Mouse (Mus musculus): ENCODE data around the gene Gm5737.

Gm5737 gene

DNA sequence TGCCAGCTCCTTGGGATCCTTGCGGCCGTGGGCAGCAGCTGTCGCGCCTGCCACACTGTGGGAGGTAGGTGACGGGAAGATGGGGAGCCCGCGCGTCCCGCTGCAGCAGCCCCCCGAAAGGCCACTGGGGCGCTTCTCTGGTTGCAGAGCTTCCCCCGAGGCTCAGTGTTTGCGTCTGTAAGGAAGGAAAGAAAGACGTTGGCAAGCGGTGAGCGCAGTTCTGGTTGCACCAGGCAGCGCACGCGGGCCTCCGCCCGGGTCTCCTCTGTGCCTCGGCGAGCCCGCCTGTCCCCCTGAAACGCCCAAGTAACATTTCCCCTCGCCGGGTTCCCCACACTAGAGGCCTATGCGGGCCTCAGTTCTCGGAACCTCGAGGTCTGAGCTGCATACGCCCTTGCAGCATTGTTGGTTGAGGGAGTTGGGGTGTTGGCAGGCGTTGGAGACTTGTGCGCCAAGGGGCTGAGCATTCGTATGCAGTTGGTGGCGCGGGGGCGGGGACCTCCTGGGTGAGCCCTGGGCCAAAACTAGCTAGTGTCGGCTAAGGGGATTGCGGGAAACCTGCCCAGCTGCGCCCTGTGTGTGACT is 31.0 kb downstream of the Gm5737 start:
- peak; percentile 70 for DNase-seq (ENCODE audit: low read depth)

DNA sequence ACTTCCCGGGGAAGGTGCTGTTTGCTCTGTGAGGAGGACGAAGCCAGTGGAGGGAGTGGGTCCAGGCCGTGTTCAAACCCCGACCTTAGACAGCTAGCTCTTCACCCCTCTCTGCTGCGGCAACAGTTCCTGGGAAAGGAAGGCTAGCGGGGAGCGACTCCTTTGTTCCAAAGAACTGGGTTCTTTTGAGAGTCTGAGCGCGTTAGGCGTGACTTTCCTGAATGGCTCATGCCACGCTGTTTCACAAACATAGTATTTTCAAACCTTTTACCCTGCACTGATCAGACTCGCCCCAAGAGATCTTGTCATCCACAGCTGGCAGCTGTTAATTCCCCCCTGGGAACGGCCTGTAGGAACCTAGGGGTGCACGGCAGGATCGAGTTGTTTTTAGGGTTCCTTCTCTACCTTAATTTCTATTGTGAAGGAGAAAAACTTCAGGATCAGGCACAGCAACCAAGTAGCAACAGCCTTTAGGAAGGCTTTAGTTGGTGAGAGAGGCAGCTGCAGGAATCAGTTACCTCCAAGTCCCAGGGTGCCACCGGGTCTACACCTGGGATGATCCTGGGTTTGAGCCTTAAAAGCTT is 31.8 kb downstream of the Gm5737 start:
- no peak for DNase-seq (ENCODE audit: low read depth)

DNA sequence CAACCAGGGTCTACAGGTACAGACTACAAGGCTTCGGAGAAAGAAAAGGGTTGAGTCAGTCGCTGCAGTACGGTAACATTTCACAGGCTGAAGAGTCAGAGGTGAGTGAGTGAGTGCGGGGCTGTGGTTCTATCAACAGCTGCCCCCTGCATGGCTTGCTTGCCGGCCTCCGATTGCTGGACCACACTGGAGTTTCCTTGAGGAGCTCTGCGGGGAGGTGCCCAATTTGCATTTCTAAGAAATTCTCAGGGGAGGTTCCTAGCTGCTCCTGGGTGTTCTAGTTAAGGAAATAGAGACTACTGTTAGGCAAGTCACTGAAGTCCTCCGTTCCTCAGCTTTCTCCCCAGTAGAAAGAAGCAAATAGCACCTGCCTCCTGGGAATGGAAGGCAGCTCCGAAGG is 32.5 kb downstream of the Gm5737 start:
- DNase-seq (ENCODE audit: low read depth), result no peak

DNA sequence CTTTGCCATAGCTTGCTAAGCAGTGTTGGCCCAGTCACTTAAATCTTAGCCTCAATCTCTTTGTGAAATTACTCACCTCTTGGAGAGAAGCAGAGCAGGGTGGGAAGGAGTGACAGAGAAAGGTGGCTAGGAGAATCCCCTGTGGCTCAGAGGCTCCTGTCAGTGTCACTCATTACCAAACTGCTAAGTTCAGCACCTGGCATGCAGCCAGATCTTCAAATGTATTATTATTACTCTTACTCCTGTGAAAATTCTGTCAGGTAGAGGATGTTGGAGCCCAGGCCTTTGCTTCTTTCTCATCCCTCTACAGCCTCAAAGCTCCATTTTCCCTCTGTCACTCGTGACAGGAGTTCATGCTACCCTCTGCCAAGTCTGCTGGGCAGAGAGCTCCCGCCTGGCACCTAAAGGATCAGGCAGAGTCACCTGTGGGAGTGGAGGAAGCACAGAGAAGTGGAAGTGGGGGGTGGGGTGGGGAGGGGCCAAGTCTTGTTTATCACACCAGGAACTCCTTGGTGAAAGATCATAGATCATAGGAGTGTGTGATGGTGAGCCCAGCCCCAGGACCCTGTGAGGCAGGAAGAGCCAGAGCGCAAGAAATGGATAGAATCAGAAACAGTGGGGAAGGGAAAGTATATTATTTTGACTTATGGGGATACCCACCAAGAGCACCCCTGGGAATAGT is 36.8 kb downstream of the Gm5737 start:
- peak; percentile 42 for DNase-seq (ENCODE audit: low read depth)

DNA sequence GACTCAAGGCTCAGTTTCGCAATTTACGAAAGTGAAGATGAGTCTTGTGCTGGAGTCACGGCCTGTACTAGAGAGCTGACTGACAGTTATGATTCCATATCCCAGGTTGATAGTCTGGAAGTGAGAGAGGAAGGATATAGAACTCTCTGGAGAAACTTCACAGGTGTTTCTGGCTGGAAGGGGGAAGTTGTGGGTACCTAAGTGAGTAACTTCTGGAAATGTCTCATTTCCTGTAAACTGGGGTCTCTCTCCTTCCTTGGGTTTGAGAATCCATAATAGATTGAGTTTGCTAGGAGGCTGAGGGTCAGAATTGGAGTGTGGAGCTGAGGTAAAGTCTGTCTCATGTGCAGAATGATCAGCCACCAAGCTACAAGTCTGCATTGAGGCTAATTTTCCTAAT is 38.0 kb downstream of the Gm5737 start:
- no peak for DNase-seq (ENCODE audit: low read depth)

DNA sequence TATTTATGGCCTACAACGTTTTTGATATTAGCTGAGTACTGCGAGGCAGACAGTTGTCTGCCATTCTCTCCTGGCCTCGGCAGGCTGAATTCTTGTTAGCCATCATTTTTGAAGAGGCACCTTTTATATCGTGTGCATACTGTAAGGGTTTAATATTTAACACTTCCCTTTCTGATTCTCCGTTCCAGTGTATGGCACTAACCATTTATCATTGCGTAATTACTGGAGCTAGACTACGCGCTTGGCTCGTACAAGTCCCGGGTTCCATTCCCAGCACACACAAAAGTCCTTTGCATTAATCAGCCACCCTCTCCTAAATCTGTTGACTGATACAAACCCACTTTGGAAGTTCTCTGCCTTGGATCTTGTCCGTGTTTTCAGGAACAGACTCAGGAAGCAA is 47.7 kb downstream of the Gm5737 start:
- no peak for DNase-seq (ENCODE audit: low read depth)

DNA sequence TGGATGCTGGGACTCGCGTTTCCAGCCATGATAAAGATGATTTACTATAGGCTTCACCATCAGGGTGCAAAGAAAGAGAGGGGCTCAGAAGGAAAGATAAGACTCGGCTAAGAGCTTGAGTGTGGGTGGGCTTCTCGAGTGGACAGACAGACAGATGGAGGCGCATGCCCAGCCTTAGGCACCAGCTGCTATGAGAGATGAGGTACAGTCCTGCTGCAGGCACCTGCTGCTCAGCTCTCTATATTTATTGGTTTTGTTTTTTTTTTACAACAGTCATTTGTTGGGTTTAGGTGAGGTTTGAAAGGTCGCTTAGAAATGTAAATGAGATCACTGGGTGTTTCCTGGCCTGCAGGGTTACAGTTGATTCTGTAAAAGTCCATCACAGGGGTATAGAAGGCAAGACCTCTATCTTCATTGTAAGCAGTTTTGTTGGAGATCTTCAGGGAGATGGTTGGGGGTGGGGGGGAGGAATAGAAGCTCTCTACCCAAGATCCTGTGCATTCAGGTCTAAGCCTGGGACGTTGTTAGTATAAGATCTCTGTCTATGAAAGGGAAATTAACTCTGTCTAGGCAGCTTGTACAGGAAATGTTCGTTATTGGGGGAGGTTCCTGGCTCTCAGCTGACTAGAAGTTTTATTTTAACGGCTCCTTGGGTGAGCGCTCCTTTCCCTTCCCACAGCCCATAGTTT is 48.8 kb downstream of the Gm5737 start:
- DNase-seq (ENCODE audit: low read depth), result peak; percentile 53

DNA sequence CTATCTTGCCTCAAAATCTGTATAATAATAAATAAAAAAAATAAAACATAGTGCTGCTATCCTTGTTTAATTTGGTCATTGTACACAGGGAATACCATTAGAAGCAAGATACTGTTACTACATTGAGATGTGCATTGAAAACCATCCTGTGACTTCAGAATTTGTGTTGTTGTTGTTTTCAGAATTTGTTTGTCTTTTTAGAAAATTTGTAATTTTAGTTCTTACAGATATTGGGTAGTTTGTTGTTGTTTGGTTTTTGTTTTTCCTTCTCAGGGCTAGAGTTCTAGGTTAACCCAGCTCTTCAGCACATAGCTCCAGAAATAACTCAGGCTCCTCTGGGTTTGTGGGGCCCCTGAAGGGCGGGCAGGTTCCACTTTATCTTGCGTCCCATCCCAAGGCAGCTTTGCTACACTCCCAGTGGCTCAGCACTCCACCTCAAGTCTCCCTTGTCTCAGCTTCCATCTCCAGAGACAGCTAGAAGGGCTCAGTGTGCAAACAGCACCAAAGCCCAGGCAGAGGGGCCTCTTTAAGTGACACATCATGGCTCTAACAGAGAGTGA is 49.4 kb downstream of the Gm5737 start:
- DNase-seq (ENCODE audit: low read depth), result no peak

DNA sequence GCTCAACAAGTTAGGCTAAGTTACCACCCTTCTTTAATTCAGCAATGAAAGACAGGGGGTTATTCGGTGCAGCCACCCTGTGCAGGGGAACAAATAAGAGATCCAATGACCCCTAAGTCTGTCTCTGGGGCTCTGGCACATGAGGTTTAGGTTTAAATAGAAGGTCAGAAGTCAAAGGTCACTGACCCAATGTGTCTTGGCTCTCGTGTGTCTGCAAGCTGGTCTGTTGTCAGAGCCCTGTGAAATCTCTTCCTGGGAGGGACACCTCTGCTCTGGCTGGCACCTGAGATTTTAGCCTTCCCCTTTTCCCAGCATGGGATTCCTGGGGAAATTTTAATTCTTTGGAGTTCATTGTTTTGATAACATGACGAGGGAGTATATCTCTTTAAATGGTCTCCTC is 50.0 kb downstream of the Gm5737 start:
- DNase-seq (ENCODE audit: low read depth), result no peak

DNA sequence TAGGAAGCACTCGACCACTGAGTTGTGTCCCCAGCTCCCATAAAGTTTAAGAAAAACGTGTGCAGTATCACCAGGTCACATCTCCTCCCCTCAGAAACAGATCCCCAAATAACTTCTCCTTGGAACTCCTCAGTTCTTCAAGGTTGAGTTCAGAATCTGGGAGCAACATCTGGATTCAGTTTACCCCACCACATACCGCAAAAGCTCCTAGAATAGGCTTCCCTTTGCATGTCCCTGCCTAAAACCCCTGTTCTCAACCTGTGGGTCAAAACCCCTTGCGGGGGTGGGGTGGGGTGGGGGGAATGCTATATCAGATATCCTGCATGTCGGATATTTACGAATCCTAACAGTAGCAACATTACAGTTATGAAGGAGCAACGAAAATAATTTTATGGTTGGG is 50.5 kb downstream of the Gm5737 start:
- DNase-seq (ENCODE audit: low read depth), result no peak

DNA sequence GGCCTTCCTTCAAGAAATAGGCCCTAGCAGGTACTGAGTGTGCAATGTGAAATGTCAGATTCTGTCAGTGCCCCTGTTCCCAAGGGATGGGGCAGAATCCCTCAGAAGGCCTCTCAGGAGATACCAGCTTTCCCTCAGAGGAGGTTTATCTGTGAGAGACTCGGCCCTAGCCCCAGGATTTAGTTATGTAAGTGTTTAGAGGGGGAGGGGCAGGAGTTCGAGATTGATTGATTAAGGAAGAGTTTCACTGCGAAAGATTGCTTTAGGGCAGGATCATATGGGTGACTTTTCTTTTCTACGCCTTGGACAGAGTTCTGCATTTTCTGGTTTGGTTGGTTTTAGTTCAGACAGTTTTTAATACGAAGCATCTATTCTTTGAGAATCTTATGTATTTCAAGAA is 51.3 kb downstream of the Gm5737 start:
- DNase-seq (ENCODE audit: low read depth), result no peak

DNA sequence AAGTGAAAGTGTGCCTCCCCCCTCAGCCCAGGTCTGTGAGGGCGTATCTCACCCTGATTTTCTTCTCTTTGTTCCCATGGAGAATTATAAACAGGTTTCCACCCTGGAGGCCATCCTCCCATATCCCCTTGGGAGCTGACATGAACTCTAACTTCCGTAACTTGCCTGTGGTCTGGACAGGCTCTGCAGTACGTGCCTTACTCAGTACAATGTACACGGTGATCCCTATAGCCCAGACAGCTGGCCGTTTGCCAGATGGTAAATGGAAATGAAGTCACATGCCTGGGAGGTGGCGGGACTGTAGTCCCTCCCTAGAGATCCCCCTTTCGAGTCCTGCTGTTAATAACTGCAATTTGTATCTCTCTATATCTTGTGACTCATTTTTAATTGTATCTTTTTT is 52.9 kb downstream of the Gm5737 start:
- DNase-seq (ENCODE audit: low read depth), result no peak

DNA sequence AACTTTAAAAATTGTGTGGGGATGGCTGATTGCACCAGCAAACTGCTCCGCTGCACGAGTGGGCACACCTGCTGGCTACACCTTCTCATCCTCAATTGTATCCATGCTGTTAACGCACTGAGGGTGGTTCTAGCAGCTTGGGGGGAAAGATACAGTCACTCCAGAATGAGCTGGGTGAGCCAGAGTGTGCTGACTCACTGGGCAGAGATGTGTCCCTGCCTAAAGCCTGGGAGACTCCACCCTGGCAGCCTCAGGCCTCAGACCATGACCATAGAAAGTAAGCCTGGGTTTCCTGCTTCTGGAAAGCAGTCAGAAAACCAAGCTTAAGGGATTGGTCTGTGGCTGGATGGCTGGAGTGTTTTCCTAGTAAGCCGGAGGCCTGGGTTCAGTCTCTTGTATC is 53.7 kb downstream of the Gm5737 start:
- no peak for DNase-seq (ENCODE audit: low read depth)

DNA sequence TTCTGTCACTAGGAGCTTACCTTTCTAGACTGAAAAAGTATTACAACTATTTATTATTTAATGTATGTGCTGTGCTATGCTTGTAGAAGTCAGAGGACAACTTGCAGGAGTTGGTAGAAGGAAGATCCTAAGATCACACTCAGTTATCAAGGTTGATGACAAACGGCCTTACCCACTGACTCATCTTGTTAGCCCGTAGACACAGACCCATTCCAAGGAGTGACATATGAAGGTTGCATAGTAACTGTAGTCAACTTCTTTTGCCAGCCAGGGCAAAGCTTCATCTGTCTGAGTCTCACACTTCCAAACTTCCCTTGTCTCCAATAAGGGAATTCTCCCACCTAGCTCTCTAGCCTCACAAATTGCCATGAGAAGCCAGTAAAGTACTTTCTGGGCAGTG is 54.5 kb downstream of the Gm5737 start:
- no peak for DNase-seq (ENCODE audit: low read depth)

DNA sequence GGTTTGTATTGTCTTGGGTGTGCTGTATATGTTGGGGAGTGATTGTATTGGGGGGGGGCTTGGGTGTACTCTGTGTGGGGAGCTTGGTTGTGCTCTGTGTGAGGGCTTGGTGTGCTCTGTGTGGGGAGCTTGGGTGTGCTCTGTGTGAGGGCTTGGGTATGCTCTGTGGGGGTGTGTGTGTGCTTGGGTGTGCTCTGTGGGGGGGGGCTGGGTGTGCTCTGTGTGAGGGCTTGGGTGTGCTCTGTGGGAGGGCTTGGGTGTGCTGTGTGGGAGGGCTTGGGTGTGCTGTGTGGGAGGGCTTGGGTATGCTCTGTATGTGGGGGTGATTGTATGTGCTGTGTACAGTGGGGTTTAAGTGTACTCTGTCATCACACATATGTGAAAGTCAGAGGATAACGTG is 55.6 kb downstream of the Gm5737 start:
- no peak for DNase-seq (ENCODE audit: low read depth)

DNA sequence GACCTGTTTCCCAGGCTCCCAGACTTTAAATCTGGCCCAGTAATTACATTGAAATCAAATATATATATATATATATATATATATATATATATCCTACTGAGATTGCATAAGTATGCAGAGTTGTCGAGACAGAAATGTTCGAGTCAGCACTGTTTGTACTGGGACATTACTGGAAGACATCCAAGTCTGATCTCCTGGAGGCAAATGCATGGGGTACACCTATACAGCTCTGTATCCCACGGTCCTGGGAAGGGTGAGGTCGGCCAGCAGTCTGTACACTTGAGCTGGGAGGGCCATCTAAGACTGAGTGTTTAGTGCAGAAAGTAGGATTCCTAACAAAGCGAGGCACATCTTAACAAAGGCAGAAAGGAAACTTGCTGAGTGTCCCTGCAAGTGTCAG is 57.7 kb downstream of the Gm5737 start:
- no peak for DNase-seq (ENCODE audit: low read depth)

DNA sequence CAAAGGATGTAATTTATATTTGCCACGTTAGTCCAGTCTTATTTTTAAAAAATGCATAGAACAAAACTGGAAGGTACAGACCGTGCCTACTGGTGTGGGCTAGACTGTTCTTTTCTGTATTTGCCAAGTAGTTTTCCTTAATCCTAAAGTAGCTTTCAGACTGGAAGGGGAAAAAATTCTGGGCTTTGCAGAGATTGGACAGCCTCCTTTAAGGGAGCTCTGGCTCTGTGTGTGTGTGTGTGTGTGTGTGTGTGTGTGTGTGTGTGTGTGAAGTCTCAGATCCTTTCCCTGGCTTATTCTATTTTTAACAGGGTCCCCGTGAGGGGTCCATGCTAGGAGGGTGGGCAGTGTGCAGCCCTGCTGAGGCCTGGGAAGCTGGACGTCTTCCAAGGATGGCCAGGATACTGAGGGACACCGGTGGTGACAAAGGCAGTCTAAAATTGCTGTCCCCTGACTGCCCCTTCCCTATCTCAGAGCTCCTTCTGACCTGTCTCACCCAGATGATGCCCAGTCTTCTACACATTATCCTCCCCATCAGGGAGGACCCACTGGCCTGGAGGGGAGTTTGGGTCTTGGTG is 58.4 kb downstream of the Gm5737 start:
- no peak for DNase-seq (ENCODE audit: low read depth)

DNA sequence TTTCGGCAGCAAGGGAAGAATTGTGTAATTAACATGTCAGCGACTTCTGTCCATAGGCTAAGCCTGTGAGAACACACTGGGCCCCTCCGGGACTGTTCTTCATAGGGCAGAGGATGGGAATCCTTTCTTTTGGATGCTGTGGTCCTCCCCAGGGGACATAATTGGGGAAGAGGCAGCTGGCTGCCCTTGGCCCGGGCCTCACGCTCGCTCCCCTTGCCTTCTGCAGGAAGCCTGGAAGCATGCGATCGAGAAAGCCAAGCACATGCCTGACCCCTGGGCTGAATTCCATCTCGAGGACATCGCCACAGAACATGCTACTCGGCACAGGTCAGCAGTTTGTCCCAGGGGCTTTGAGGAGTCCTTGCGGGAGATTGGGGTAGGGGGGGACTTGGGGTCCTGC is 60.9 kb downstream of the Gm5737 start:
- DNase-seq (ENCODE audit: low read depth), result no peak

DNA sequence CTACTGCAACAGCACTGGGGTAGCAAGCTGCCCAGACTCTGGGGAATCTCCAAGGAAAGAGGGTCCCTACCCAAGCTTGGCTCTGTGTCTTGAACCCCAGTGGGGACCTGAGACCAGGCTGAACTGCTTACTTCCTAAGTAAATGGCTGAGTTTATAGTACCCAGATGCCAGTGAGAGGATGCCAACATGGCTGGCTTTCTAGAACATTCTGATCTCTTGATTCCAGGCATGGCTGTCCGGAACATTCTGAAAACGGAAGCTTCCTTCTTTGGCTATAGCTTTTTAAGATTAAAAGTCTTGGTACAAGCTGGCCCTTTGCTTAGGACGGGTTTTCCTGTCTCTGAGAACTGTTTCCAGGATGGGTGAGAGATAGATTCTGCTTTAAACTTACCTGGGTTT is 61.9 kb downstream of the Gm5737 start:
- no peak for DNase-seq (ENCODE audit: low read depth)

DNA sequence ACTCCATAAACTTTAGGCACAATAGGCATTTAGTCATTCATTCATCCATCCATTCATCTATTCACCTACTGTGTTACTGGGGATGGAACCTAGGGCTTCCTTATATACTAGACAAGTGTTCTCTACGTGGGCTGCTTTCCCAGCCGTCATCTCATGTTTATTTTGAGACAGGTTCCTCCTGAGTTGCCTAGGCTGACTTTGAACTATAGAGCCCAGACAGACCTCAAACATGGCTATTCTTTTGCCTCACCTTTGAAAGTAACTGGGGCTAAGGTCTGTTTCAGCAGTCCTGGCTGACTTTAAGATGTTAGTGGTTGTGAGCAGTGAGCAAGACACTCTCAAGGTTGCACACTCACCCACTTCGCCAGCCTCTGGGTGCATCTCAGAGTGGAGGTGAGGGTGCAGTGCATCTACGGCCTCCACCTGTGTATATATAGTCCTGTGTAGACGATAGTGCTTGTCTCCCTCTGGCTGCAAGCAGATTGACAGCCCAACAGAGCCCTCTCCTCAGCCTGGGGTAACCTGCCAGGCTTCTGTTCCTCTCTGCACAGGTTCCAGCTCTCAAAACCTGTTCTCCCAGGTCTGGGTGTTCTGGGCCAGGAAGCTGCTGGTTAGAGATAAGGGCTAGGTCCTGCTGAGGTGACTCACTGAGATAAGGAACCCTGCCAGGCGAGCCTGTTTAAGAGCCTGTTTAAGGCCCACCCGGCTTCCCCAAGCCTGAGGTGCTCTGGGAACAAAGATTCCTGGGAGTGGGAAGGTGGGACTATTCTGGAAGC is 62.8 kb downstream of the Gm5737 start:
- no peak for DNase-seq (ENCODE audit: low read depth)

DNA sequence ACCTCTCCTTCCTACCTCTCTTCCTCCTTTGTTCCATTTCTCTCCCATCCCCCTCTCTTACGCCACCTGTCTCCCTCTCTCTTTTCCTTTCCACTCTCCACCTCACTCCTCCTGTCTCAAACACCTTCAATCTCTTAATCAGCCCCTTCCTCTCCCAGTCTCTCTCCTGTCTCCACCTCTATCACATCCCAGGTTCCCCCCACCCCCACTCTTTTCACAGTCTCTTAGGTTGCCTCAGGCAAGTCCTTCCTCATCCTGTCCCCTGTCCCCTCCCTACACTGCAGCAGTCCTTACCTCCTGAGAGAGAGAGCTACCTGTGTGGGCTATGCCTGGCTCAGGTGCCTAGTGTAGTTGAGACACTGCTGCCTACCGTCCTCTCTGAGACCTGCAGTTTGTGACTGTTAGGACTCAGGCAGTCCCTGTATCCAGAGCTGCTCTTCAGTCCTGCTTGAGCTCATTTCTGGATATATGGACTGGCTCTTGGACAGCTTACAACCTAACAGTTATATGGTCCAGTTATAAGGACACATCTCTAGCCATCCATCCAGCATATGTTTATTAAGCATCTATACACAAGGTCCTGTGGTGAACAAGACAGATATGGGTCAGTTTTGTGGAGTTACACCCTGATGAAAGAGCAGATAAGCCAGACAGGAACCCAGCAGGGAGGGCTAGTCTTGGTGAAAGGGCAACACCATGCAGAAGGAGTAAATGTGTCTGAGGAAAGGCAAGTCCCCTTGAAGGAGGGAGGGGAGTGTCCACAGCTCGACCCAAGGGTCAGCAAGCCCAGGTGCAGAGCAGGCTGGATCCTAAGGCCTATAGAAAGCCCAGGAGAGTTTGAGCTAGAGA is 63.6 kb downstream of the Gm5737 start:
- DNase-seq (ENCODE audit: low read depth), result no peak

Data from induced T-regulatory cell, adult 2 months (primary cell).